Mouse (Mus musculus): ENCODE results near the gene Slc16a2. TPM values are rescaled to one million over a fixed set of nuclear protein-coding genes. Genes with fewer than 3 reads are reported as not detected.

Slc16a2 gene
- total and polyA plus RNA-seq, 3 experiments = not detected

GRCm38 (mm10) chrX:103810483-103810882 lies 11.3 kb downstream of the Slc16a2 start:
- DNase-seq (ENCODE audit: low read depth, low spot score) = no peak
- H3K79me2 ChIP-seq (ENCODE audit: control insufficient read depth, insufficient read depth, low read length, poor library complexity) = no peaks in the 10 kb centered on the region
- no peak overlapping the region for H3K9ac ChIP-seq (ENCODE audit: control insufficient read depth, low read depth, low read length, poor library complexity, severe bottlenecking)
- no peak overlapping the region for H3K4me3 ChIP-seq (ENCODE audit: control insufficient read depth in 1 of 2, insufficient read depth in 1 of 2, low read depth in 2 of 2, low read length in 2 of 2)
- H3K27ac ChIP-seq (ENCODE audit: control insufficient read depth, low read depth, low read length) = no peak overlapping the region
- H3K4me1 ChIP-seq (ENCODE audit: control insufficient read depth in 1 of 2, insufficient read depth in 2 of 2, low read length in 2 of 2) = no peaks in the 10 kb centered on the region
- H3K27me3 ChIP-seq (ENCODE audit: control insufficient read depth in 1 of 2, insufficient read depth in 2 of 2, low read length in 2 of 2) = no peaks in the 10 kb centered on the region
- no peaks in the 10 kb centered on the region for H3K36me3 ChIP-seq (ENCODE audit: control insufficient read depth in 1 of 2, insufficient read depth in 2 of 2, low read length in 2 of 2)
- no peaks in the 10 kb centered on the region for H3K9me3 ChIP-seq (replicated peaks; ENCODE audit: insufficient read depth, low read length)
- TF ChIP-seq TAL1 (IDR thresholded peaks at IDR 0.05; ENCODE audit: low read length) (no peak), BHLHE40 (IDR thresholded peaks at IDR 0.05; ENCODE audit: borderline replicate concordance, low read depth, low read length) (no peak), E2F4 (IDR thresholded peaks at IDR 0.05; ENCODE audit: borderline replicate concordance, low read depth, low read length) (no peak), MYC (IDR thresholded peaks at IDR 0.05; ENCODE audit: low read depth, low read length) (no peak), RAD21 (IDR thresholded peaks at IDR 0.05; ENCODE audit: low read depth, low read length) (no peak), CHD1 (IDR thresholded peaks at IDR 0.05; ENCODE audit: low read depth, low read length) (no peak), ZKSCAN1 (IDR thresholded peaks at IDR 0.05; ENCODE audit: low read depth, low read length) (no peak), MAZ (IDR thresholded peaks at IDR 0.05; ENCODE audit: low read depth, low read length) (no peak), SIN3A (IDR thresholded peaks at IDR 0.05; ENCODE audit: low read length) (no peak)

- Histone ChIP-seq H3K27me3 (ENCODE audit: control insufficient read depth in 1 of 2, insufficient read depth in 2 of 2, low read length in 2 of 2) (no peaks in the 10 kb centered on the region), H3K4me1 (ENCODE audit: control insufficient read depth in 1 of 2, insufficient read depth in 2 of 2, low read length in 2 of 2) (no peaks in the 10 kb centered on the region), H3K36me3 (ENCODE audit: control insufficient read depth in 1 of 2, insufficient read depth in 2 of 2, low read length in 2 of 2) (no peaks in the 10 kb centered on the region), H3K9ac (ENCODE audit: control insufficient read depth, low read depth, low read length, poor library complexity, severe bottlenecking) (no peak overlapping the region), H3K9me3 (replicated peaks; ENCODE audit: insufficient read depth, low read length) (no peaks in the 10 kb centered on the region), H3K79me2 (ENCODE audit: control insufficient read depth, insufficient read depth, low read length, poor library complexity) (no peaks in the 10 kb centered on the region), H3K27ac (ENCODE audit: control insufficient read depth, low read depth, low read length) (no peak overlapping the region), H3K4me3 (ENCODE audit: control insufficient read depth in 1 of 2, insufficient read depth in 1 of 2, low read depth in 2 of 2, low read length in 2 of 2) (no peak overlapping the region)
- TF ChIP-seq BHLHE40 (IDR thresholded peaks at IDR 0.05; ENCODE audit: borderline replicate concordance, low read depth, low read length) = no peak
- TF ChIP-seq ZC3H11A (IDR thresholded peaks at IDR 0.05; ENCODE audit: low read depth, low read length) = no peak
- TF ChIP-seq EP300 (IDR thresholded peaks at IDR 0.05; ENCODE audit: low read depth in 1 of 2, low read length in 2 of 2) = no peak
- TF ChIP-seq RAD21 (IDR thresholded peaks at IDR 0.05; ENCODE audit: low read depth, low read length) = no peak
- no peak for DNase-seq (ENCODE audit: low read depth, low spot score)
Measured at GRCm38 (mm10) chrX:103806373-103806772, 15.4 kb downstream of the Slc16a2 start.

GRCm38 (mm10) chrX:103796961-103797360 lies 24.8 kb downstream of the Slc16a2 start:
- DNase-seq (ENCODE audit: low read depth, low spot score) = no peak
- Histone ChIP-seq H3K27me3 (ENCODE audit: control insufficient read depth in 1 of 2, insufficient read depth in 2 of 2, low read length in 2 of 2) (no peaks in the 10 kb centered on the region), H3K79me2 (ENCODE audit: control insufficient read depth, insufficient read depth, low read length, poor library complexity) (no peaks in the 10 kb centered on the region), H3K9me3 (replicated peaks; ENCODE audit: insufficient read depth, low read length) (no peaks in the 10 kb centered on the region), H3K27ac (ENCODE audit: control insufficient read depth, low read depth, low read length) (no peak overlapping the region), H3K9ac (ENCODE audit: control insufficient read depth, low read depth, low read length, poor library complexity, severe bottlenecking) (no peak overlapping the region), H3K36me3 (ENCODE audit: control insufficient read depth in 1 of 2, insufficient read depth in 2 of 2, low read length in 2 of 2) (no peaks in the 10 kb centered on the region), H3K4me1 (ENCODE audit: control insufficient read depth in 1 of 2, insufficient read depth in 2 of 2, low read length in 2 of 2) (no peaks in the 10 kb centered on the region), H3K4me3 (ENCODE audit: control insufficient read depth in 1 of 2, insufficient read depth in 1 of 2, low read depth in 2 of 2, low read length in 2 of 2) (no peak overlapping the region)
- no peak for TF ChIP-seq RAD21 (IDR thresholded peaks at IDR 0.05; ENCODE audit: low read depth, low read length)

Measured in MEL (cell line).